Mouse (Mus musculus) central nervous system, embryonic 11.5 days (tissue): ENCODE data around the gene Krtap19-5. TPM values are rescaled to one million over a fixed set of nuclear protein-coding genes. Genes with fewer than 3 reads are reported as not detected.

Experiments
- polyA plus RNA-seq: library from polyadenylated mRNA; depleted of rRNA; stranded (reverse); fragments of >200 nt; gene quantifications from 2 replicates; pipeline ENCODE4 v1.2.3, GENCODE M21; 2012; rRNA removed

Krtap19-5 gene
- not detected in 2 replicates for polyA plus RNA-seq

DNA sequence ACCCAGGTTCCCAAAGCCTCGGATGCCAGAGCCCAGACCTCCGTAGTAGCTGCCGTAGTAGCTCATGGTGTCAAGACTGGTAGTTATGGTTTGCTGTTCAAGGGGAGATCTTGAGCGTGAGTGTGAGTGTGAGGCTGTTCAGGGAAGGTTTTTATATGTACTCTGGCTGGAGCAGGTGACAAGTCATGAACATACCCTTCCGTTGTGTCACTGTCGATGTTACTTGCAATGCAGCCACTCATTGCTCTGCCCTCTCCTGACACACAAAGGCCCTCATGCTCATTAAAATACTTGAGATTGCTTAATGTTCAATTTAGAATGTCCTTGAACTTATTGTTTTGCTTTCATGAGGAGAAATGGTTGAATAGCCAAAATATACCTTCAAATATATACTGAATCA is at the start of gene Krtap19-5:
Gene Krtap19-5, minus strand, starts transcription at position 101 of the 400 bp plus-strand sequence.

DNA sequence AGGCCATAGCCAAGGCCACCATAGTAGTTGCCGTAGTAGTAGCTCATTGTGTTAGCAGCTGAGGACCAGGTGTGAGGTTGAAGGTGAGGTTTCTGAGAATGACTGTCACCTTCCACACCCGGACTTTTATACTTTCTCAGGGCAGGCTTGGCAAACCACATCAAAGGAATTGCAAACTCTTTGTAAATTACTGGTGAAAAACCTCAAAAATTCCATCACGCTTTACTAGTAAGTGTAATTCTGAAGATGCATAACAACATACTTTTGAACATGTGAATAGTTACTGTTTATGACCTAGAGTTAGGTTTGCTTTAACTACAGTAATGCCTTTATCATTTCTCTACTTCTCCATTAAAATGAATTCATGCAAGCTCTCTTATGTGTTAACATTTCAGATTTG is 35.9 kb upstream of the Krtap19-5 start, which contains the start of gene Krtap19-9b:
Gene Krtap19-9b, minus strand, starts transcription at position 101 of the 400 bp plus-strand sequence.

DNA sequence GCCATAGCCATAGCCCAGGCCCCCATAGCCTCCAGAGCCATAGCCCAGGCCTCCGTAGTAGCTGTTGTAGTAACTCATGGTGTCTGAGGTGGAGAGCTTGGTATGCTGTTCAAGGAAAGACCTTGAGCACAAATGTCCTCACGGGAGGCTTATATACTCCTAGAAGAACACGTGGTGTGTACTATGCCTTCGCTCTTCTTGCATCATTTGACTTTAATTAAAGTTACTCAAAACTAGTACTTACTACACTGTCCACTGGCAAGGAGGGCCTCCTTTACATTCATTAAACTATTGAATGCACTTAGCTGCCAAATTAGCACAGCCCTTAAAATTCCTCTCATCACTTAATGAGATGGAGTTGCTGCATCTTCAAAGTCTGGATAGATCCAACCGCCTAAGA is 11.3 kb downstream of the Krtap19-5 start, which contains the start of gene Krtap19-4:
Gene Krtap19-4, minus strand, starts transcription at position 101 of the 400 bp plus-strand sequence.

DNA sequence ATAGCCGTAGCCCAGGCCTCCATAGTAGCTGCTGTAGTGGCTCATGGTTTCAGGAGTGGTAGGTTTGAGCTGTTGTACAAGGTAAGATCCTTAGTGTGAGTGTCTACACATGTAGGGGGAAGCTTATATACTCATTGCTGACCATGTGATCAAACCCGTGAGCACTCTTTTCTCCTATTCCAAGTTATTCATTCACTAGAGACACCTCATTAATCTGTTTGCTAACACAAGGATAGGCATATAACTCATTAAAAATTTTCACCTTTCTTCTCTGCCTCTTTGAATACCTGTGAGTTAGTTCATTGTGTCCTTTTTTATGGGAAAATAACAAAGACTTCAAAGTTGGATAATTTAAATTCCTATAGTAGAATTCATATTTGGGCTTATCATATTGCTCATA is 18.3 kb downstream of the Krtap19-5 start, which contains the start of gene Krtap19-3:
Gene Krtap19-3, minus strand, starts transcription at position 101 of the 400 bp plus-strand sequence.

DNA sequence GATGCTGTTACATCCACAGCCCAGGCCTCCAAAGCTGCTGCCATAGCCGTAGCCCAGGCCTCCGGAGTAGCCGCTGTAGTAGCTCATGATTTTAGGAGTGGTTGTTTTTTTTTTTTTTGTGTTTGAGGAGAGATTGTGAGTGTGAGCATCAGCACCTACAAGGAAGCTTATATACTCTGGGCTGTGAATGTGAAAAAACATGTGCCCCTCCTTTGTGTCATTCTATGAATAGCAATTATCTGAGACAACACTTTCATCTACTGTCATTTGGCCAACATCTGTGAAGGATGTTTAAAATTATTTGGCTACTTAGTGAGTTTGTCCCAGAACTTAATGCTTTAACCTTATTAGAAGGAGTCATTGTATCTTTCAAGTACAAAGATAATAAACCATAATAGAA is 22.1 kb downstream of the Krtap19-5 start, which contains the start of gene Krtap19-2:
Gene Krtap19-2, minus strand, starts transcription at position 101 of the 400 bp plus-strand sequence.

DNA sequence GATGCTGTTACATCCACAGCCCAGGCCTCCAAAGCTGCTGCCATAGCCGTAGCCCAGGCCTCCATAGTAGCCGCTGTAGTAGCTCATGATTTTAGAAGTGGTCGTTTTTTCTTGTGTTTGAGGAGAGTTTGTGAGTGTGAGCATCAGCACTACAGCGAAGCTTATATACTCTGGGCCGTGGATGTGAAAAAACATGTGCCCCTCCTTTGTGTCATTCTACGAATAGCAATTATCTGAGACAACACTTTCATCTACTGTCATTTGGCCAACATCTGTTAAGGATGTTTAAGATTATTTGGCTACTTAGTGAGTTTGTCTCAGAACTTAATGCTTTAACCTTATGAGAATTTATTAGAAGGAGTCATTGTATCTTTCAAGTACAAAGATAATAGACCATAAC is 26.9 kb downstream of the Krtap19-5 start, which contains the start of gene Krtap19-1:
Gene Krtap19-1, minus strand, starts transcription at position 101 of the 400 bp plus-strand sequence.

Other genes starting within 250 kb of the Krtap19-5 start
- not detected in 2 replicates for gene Krtap26-1, start 248.7 kb downstream of the Krtap19-5 start, polyA plus RNA-seq
- not detected in 2 replicates for gene Krtap27-1, start 224.8 kb downstream of the Krtap19-5 start, polyA plus RNA-seq
- gene 2310061N02Rik, start 188.5 kb downstream of the Krtap19-5 start, polyA plus RNA-seq: not detected in 2 replicates
- not detected in 2 replicates for gene Krtap13-1, start 167.6 kb downstream of the Krtap19-5 start, polyA plus RNA-seq
- gene Krtap13, start 144.8 kb downstream of the Krtap19-5 start, polyA plus RNA-seq: not detected in 2 replicates
- gene 2310034C09Rik, start 137.6 kb downstream of the Krtap19-5 start, polyA plus RNA-seq: not detected in 2 replicates
- gene 2310057N15Rik, start 122.3 kb downstream of the Krtap19-5 start, polyA plus RNA-seq: not detected in 2 replicates
- not detected in 2 replicates for gene Gm5965, start 118.6 kb downstream of the Krtap19-5 start, polyA plus RNA-seq
- gene Gm20741, start 84.2 kb downstream of the Krtap19-5 start, polyA plus RNA-seq: not detected in 2 replicates
- not detected in 2 replicates for gene Krtap15, start 76.2 kb downstream of the Krtap19-5 start, polyA plus RNA-seq
- not detected in 2 replicates for gene Krtap14, start 70.3 kb downstream of the Krtap19-5 start, polyA plus RNA-seq
- not detected in 2 replicates for gene Krtap19-1, start 27.0 kb downstream of the Krtap19-5 start, polyA plus RNA-seq
- gene Krtap19-2, start 22.2 kb downstream of the Krtap19-5 start, polyA plus RNA-seq: not detected in 2 replicates
- gene Krtap19-3, start 18.4 kb downstream of the Krtap19-5 start, polyA plus RNA-seq: not detected in 2 replicates
- gene Krtap19-4, start 11.4 kb downstream of the Krtap19-5 start, polyA plus RNA-seq: not detected in 2 replicates
- gene Krtap19-9b, start 35.8 kb upstream of the Krtap19-5 start, polyA plus RNA-seq: not detected in 2 replicates
- not detected in 2 replicates for gene Krtap16-3, start 66.4 kb upstream of the Krtap19-5 start, polyA plus RNA-seq
- gene Krtap22-2, start 114.3 kb upstream of the Krtap19-5 start, polyA plus RNA-seq: not detected in 2 replicates
- not detected in 2 replicates for gene Gm10229, start 118.8 kb upstream of the Krtap19-5 start, polyA plus RNA-seq
- not detected in 2 replicates for gene Krtap6-1, start 135.2 kb upstream of the Krtap19-5 start, polyA plus RNA-seq
- gene Gm10228, start 145.0 kb upstream of the Krtap19-5 start, polyA plus RNA-seq: not detected in 2 replicates
- not detected in 2 replicates for gene Krtap6-5, start 151.4 kb upstream of the Krtap19-5 start, polyA plus RNA-seq
- not detected in 2 replicates for gene 1110025L11Rik, start 167.5 kb upstream of the Krtap19-5 start, polyA plus RNA-seq
- not detected in 2 replicates for gene Krtap6-3, start 187.6 kb upstream of the Krtap19-5 start, polyA plus RNA-seq
- gene Gm6358, start 244.4 kb upstream of the Krtap19-5 start, polyA plus RNA-seq: not detected in 2 replicates